Mouse (Mus musculus) hindbrain, embryonic 13.5 days (tissue): ENCODE results near the gene Nlrc4. TPM values are rescaled to one million over a fixed set of nuclear protein-coding genes. Genes with fewer than 3 reads are reported as not detected.

Experiments used
- ATAC-seq: fragments of 200-750 bp; cut with Nextera tagmentation; 2 replicates; pipeline ENCODE4 v1.8.0; 2017; ENCODE audit warnings: moderate TSS enrichment; ENCODE audit not compliant: low FRiP score
- H3K27ac ChIP-seq: fragments of 300-500 bp; sonication (generic); 2 replicates; pipeline ENCODE4 v1.5.1; 2015; ENCODE audit warnings: inconsistent platforms, mild to moderate bottlenecking, moderate library complexity
- H3K27me3 ChIP-seq: fragments of 300-500 bp; sonication (generic); 2 replicates; pipeline ENCODE4 v1.6.1; 2015; ENCODE audit warnings: mild to moderate bottlenecking, inconsistent platforms
- H3K36me3 ChIP-seq: fragments of 300-500 bp; sonication (generic); 2 replicates; pipeline ENCODE4 v1.6.1; 2015; ENCODE audit warnings: mild to moderate bottlenecking, inconsistent platforms
- H3K4me1 ChIP-seq: fragments of 300-500 bp; sonication (generic); replicated peaks from 2 replicates; pipeline ENCODE4 v1.6.1; 2015; ENCODE audit warnings: inconsistent platforms
- H3K4me2 ChIP-seq: fragments of 300-500 bp; sonication (generic); 2 replicates; pipeline ENCODE4 v1.6.1; 2015; ENCODE audit warnings: inconsistent platforms, mild to moderate bottlenecking, moderate library complexity
- H3K4me3 ChIP-seq: fragments of 300-500 bp; sonication (generic); 2 replicates; pipeline ENCODE4 v1.5.1; 2015; ENCODE audit warnings: mild to moderate bottlenecking, inconsistent platforms
- H3K9ac ChIP-seq: fragments of 300-500 bp; sonication (generic); 2 replicates; pipeline ENCODE4 v1.6.1; 2015; ENCODE audit warnings: mild to moderate bottlenecking, inconsistent platforms
- H3K9me3 ChIP-seq: fragments of 300-500 bp; sonication (generic); 2 replicates; pipeline ENCODE4 v1.6.1; 2016; ENCODE audit warnings: inconsistent platforms
- WGBS: fragments of 180-500 bp; shearing (Covaris S2); methylation state at CpG from one replicate; pipeline ENCODE4 v1.1.7; 2015; 5-methylcytosine and 5-hydroxymethylcytosine counted together
- polyA plus RNA-seq: library from polyadenylated mRNA; unstranded; fragments of >200 nt; fragmentation: Nextera tagmentation; extraction: Ambion mirVana; gene quantifications from 2 replicates; pipeline ENCODE4 v1.2.1, GENCODE M21; 2015

Gene Nlrc4
- polyA plus RNA-seq, 1 experiment from 2014 or later, result 0.29 TPM

- WGBS, result 29% methylated on average over 4 of the region's 4 CpGs
- Histone ChIP-seq H3K9ac (no peak overlapping the region), H3K36me3 (peaks cover 76% of the 10 kb centered on the region), H3K27me3 (no peaks in the 10 kb centered on the region), H3K4me1 (no peaks in the 10 kb centered on the region), H3K9me3 (no peaks in the 10 kb centered on the region), H3K4me3 (no peak overlapping the region), H3K4me2 (no peak overlapping the region), H3K27ac (no peak overlapping the region)
- ATAC-seq, result no peak
Measured at GRCm38 (mm10) chr17:74418171-74418570, 40.8 kb downstream of the Nlrc4 start.

- no peaks in the 10 kb centered on the region for H3K4me1 ChIP-seq
- 91% methylated on average over 8 of the region's 8 CpGs for WGBS
- H3K9me3 ChIP-seq, result no peaks in the 10 kb centered on the region
- no peak overlapping the region for H3K27ac ChIP-seq
- H3K36me3 ChIP-seq, result peaks cover 79% of the 10 kb centered on the region
- no peak for ATAC-seq
- no peak overlapping the region for H3K4me3 ChIP-seq
- H3K9ac ChIP-seq, result no peak overlapping the region
- H3K4me2 ChIP-seq, result no peak overlapping the region
- H3K27me3 ChIP-seq, result no peaks in the 10 kb centered on the region
Measured at GRCm38 (mm10) chr17:74416841-74417360, 42.0 kb downstream of the Nlrc4 start.

GRCm38 (mm10) chr17:74414671-74415070 is 44.3 kb downstream of the Nlrc4 start:
- WGBS, result 72% methylated on average over 1 of the region's 1 CpGs

GRCm38 (mm10) chr17:74413324-74413723 is 45.6 kb downstream of the Nlrc4 start:
- H3K4me3 ChIP-seq, result no peak overlapping the region
- H3K27me3 ChIP-seq, result no peaks in the 10 kb centered on the region
- no peaks in the 10 kb centered on the region for H3K4me1 ChIP-seq
- H3K27ac ChIP-seq, result no peak overlapping the region
- no peak for ATAC-seq
- H3K36me3 ChIP-seq, result peaks cover 84% of the 10 kb centered on the region
- no peak overlapping the region for H3K4me2 ChIP-seq
- WGBS, result 86% methylated on average over 8 of the region's 8 CpGs
- no peak overlapping the region for H3K9ac ChIP-seq
- H3K9me3 ChIP-seq, result no peaks in the 10 kb centered on the region

More at GRCm38 (mm10) chr17:74414671-74415070, 44.3 kb downstream of the Nlrc4 start:
- H3K27ac ChIP-seq, result no peak overlapping the region
- H3K4me2 ChIP-seq, result no peak overlapping the region
- peaks cover 85% of the 10 kb centered on the region for H3K36me3 ChIP-seq
- ATAC-seq, result no peak
- H3K4me3 ChIP-seq, result no peak overlapping the region
- H3K4me1 ChIP-seq, result no peaks in the 10 kb centered on the region
- H3K9me3 ChIP-seq, result no peaks in the 10 kb centered on the region
- H3K9ac ChIP-seq, result no peak overlapping the region
- H3K27me3 ChIP-seq, result no peaks in the 10 kb centered on the region

GRCm38 (mm10) chr17:74409722-74410121 is 49.2 kb downstream of the Nlrc4 start:
- Histone ChIP-seq H3K4me3 (no peak overlapping the region), H3K9me3 (no peaks in the 10 kb centered on the region), H3K27me3 (no peaks in the 10 kb centered on the region), H3K4me1 (no peaks in the 10 kb centered on the region), H3K4me2 (no peak overlapping the region), H3K27ac (no peak overlapping the region), H3K36me3 (peaks cover 76% of the 10 kb centered on the region), H3K9ac (no peak overlapping the region)
- ATAC-seq, result no peak
- 69% methylated on average over 4 of the region's 4 CpGs for WGBS

DNA sequence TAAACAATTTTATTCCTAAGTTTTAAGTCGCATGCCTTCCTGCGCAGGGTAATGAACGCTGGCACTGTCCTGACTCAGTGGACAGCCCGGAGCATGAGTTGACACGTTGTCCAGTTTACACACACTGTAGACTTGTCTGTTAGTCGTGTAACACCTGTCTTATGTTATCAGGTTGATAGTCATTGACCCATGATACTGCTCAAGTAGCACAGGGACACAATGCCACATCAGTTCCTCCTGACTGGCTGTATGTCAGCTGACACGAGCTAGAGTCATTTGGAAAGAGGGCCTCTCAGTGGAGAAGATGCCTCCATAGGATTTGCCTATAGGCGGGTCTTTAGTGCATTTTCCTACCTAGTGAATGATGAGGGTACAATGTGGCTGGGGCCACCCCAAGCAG is 52.5 kb downstream of the Nlrc4 start:
- H3K4me3 ChIP-seq, result no peak overlapping the region
- peaks cover 75% of the 10 kb centered on the region for H3K36me3 ChIP-seq
- no peak overlapping the region for H3K27ac ChIP-seq
- no peak overlapping the region for H3K9ac ChIP-seq
- no peaks in the 10 kb centered on the region for H3K9me3 ChIP-seq
- no peak overlapping the region for H3K4me2 ChIP-seq
- WGBS, result 91% methylated on average over 8 of the region's 8 CpGs
- no peak for ATAC-seq
- H3K4me1 ChIP-seq, result no peaks in the 10 kb centered on the region
- H3K27me3 ChIP-seq, result no peaks in the 10 kb centered on the region

DNA sequence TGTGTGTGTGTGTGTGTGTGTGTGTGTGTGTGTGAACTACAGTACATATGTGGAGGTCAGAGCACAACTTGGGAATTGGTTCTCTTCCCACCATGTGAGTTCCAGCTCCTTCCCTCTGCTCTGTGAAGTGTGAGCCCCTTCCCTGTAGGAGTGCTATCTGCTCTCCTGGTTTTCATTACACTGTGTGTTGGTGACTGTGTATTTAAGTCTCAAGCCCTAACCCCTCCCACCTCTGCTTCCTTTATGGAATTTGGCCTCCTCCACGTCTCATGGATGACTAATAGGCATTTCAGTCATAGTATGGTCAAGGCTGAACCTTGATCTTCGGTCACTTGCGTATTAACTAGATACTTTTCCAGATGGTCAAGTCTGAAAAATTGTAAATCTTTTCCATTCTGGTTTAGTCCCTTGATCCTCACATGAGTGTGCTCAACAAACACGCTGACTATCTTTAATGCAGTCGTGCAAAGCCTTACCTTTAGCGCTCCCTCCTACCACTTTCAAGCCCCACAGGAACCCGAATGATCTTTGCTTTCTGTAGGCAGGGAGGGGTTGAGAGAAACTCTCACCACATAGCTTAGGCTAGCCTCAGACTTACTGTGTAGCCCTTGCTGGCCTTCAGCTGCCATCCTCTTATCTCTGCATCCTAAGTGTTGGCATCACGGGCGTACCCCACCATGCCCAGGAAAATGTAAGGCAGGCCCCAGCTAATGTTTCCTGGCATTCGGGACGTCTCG is 56.3 kb downstream of the Nlrc4 start:
- H3K4me2 ChIP-seq, result no peak overlapping the region
- WGBS, result 96% methylated on average over 12 of the region's 12 CpGs
- H3K36me3 ChIP-seq, result peaks cover 52% of the 10 kb centered on the region
- H3K4me1 ChIP-seq, result no peaks in the 10 kb centered on the region
- no peak overlapping the region for H3K4me3 ChIP-seq
- H3K27me3 ChIP-seq, result no peaks in the 10 kb centered on the region
- no peak for ATAC-seq
- no peaks in the 10 kb centered on the region for H3K9me3 ChIP-seq
- H3K9ac ChIP-seq, result no peak overlapping the region
- H3K27ac ChIP-seq, result no peak overlapping the region

GRCm38 (mm10) chr17:74397173-74397572 is 61.8 kb downstream of the Nlrc4 start:
- Histone ChIP-seq H3K4me3 (peak overlapping the region; percentile 84; the same call in 1 of the 2 replicates), H3K4me2 (no peak overlapping the region), H3K9ac (no peak overlapping the region), H3K4me1 (peaks cover 11% of the 10 kb centered on the region), H3K27ac (no peak overlapping the region), H3K36me3 (peaks cover 5% of the 10 kb centered on the region), H3K27me3 (no peaks in the 10 kb centered on the region), H3K9me3 (no peaks in the 10 kb centered on the region)
- ATAC-seq, result no peak
- 84% methylated on average over 2 of the region's 2 CpGs for WGBS

DNA sequence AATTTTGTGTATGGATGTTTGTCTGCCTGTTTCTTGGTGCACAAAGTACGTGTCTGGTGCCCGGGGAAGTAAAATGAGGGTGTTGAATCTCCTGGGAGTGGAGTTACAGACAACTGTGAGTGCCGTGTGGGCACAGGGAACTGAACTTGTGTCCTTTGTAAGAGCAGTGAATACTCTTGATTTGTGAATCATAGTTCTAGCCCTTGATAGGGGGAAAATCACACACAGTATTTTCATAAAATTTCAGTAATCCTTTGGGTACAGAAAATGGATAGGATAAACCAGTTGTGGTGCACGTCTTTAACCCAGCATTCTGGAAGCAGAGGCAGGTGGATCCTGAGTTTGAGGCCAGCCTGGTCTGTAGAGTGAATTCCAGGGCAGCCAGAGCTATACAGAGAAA is 62.2 kb downstream of the Nlrc4 start:
- WGBS, result 84% methylated on average over 4 of the region's 4 CpGs
- no peak for ATAC-seq
- peak overlapping the region; percentile 84 for H3K4me3 ChIP-seq
- H3K9ac ChIP-seq, result peak overlapping the region; percentile 91; the same call in 1 of the 2 replicates
- no peaks in the 10 kb centered on the region for H3K27me3 ChIP-seq
- peaks cover under 1% of the 10 kb centered on the region; the same call in 1 of the 2 replicates for H3K36me3 ChIP-seq
- no peak overlapping the region for H3K27ac ChIP-seq
- no peaks in the 10 kb centered on the region for H3K9me3 ChIP-seq
- H3K4me2 ChIP-seq, result peak overlapping the region; percentile 66
- H3K4me1 ChIP-seq, result peaks cover 11% of the 10 kb centered on the region

DNA sequence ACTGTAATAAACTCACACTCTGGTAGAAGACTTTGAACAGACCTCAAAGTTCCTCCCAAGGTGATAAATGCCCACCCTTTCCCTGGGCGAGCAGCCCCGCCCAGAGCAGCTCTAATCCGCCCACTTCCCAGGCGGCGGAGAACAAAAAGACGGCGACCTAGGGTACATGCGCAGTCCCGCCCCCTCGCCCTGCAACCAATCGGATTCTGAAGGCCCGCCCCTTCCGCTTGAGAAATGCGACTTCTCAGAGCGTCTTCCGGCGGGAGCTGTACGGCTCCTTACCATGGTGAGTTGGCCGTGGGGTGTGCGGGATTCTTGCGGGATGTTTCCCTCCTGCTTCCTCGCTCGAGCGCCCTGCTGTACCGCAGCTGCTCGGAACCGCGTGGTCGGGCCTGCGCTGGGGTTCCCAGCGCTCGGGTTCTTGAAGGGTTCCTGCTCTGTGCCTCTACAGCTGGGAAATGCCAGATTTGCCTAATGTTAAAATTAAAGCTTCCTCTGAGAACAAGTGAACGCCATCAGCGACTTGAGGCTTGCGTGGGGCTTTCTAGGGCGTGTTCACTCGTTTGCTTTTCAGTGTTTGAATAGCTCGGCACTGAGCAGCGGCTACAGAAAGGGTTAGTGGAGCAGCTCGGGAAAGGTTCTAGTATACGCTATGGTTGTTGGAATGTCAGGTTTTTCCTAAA is 63.4 kb downstream of the Nlrc4 start, which contains the start of gene Slc30a6:
Slc30a6 (plus strand) TSS at position 226 of the 683 bp plus-strand sequence.
- H3K4me1 ChIP-seq, result peaks cover 11% of the 10 kb centered on the region
- peak; percentile 98 for ATAC-seq
- H3K9me3 ChIP-seq, result no peaks in the 10 kb centered on the region
- peak within 1 kb of the TSS; percentile 66 for H3K4me2 ChIP-seq
- H3K9ac ChIP-seq, result peak within 1 kb of the TSS; percentile 91
- peaks cover 3% of the 10 kb centered on the region; the same call in 1 of the 2 replicates for H3K36me3 ChIP-seq
- under 1% methylated on average over 41 of the region's 41 CpGs for WGBS
- H3K27me3 ChIP-seq, result no peaks in the 10 kb centered on the region
- H3K27ac ChIP-seq, result peak within 1 kb of the TSS; percentile 93
- H3K4me3 ChIP-seq, result peak within 1 kb of the TSS; percentile 84

- Histone ChIP-seq H3K4me1 (peaks cover 11% of the 10 kb centered on the region), H3K4me2 (peak overlapping the region; percentile 66), H3K27me3 (no peaks in the 10 kb centered on the region), H3K36me3 (peaks cover 3% of the 10 kb centered on the region; the same call in 1 of the 2 replicates), H3K9me3 (no peaks in the 10 kb centered on the region), H3K9ac (peak overlapping the region; percentile 66), H3K4me3 (peak overlapping the region; percentile 84), H3K27ac (peak overlapping the region; percentile 66)
- ATAC-seq, result peak; percentile 41
- WGBS, result 32% methylated on average over 16 of the region's 16 CpGs
Measured at GRCm38 (mm10) chr17:74394855-74395254, 64.1 kb downstream of the Nlrc4 start.

DNA sequence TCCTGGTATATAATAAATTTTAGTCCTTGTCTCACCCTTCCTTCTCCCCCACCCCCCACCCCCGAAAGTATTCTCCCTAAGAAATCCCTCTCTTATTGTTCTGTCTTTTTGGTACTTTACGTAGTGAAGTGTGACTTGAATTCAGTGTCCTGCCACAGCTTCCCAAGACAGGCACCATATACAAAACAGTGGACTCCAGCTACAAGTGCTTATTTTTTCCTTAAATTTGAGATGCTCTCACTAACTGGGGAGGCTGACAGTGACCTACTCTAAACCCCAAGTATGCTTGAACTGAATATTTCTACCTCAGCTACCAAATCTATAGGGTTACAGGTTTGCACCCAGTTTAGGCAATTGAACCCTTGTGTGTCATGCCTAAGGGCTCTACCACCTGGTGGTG is 64.6 kb downstream of the Nlrc4 start:
- peak overlapping the region; percentile 84; the same call in 1 of the 2 replicates for H3K4me3 ChIP-seq
- ATAC-seq, result no peak
- H3K36me3 ChIP-seq, result peaks cover 3% of the 10 kb centered on the region; the same call in 1 of the 2 replicates
- H3K9me3 ChIP-seq, result no peaks in the 10 kb centered on the region
- WGBS, result 78% methylated on average over 2 of the region's 2 CpGs
- no peak overlapping the region for H3K9ac ChIP-seq
- no peak overlapping the region for H3K27ac ChIP-seq
- peak overlapping the region; percentile 66; the same call in 1 of the 2 replicates for H3K4me2 ChIP-seq
- H3K27me3 ChIP-seq, result no peaks in the 10 kb centered on the region
- H3K4me1 ChIP-seq, result peaks cover 11% of the 10 kb centered on the region
